Mouse (Mus musculus) heart, embryonic 15.5 days (tissue): ENCODE data around the gene Per1. TPM values are rescaled to one million over a fixed set of nuclear protein-coding genes. Genes with fewer than 3 reads are reported as not detected.

Source experiments
- ATAC-seq: fragments of 200-750 bp; cut with Nextera tagmentation; replicated peaks from 2 replicates; pipeline ENCODE4 v1.8.0; 2017; ENCODE audit warnings: low read depth, moderate TSS enrichment; ENCODE audit not compliant: insufficient number of reproducible peaks, insufficient read depth, low FRiP score
- H3K27ac ChIP-seq: fragments of 300-500 bp; sonication (generic); 2 replicates; pipeline ENCODE4 v1.5.1; 2015; ENCODE audit warnings: mild to moderate bottlenecking, inconsistent platforms
- H3K27me3 ChIP-seq: fragments of 300-500 bp; sonication (generic); 2 replicates; pipeline ENCODE4 v1.6.1; 2015; ENCODE audit warnings: inconsistent platforms
- H3K36me3 ChIP-seq: fragments of 300-500 bp; sonication (generic); 2 replicates; pipeline ENCODE4 v1.6.1; 2015; ENCODE audit warnings: mild to moderate bottlenecking, inconsistent platforms
- H3K4me1 ChIP-seq: fragments of 300-500 bp; sonication (generic); replicated peaks from 2 replicates; pipeline ENCODE4 v1.6.1; 2015; ENCODE audit warnings: inconsistent platforms
- H3K4me2 ChIP-seq: fragments of 300-500 bp; sonication (generic); 2 replicates; pipeline ENCODE4 v1.6.1; 2015; ENCODE audit warnings: inconsistent platforms, mild to moderate bottlenecking, moderate library complexity
- H3K4me3 ChIP-seq: fragments of 300-500 bp; sonication (generic); 2 replicates; pipeline ENCODE4 v1.5.1; 2015; ENCODE audit warnings: mild to moderate bottlenecking, inconsistent platforms
- H3K9ac ChIP-seq: fragments of 300-500 bp; sonication (generic); 2 replicates; pipeline ENCODE4 v1.6.1; 2015; ENCODE audit warnings: mild to moderate bottlenecking, inconsistent platforms
- H3K9me3 ChIP-seq: fragments of 300-500 bp; sonication (generic); replicated peaks from 2 replicates; pipeline ENCODE4 v1.6.1; 2016; ENCODE audit warnings: inconsistent platforms
- WGBS: fragments of 180-500 bp; shearing (Covaris S2); methylation state at CpG from one replicate; pipeline ENCODE4 v1.1.7; 2015; ENCODE audit warnings: mixed read lengths; 5-methylcytosine and 5-hydroxymethylcytosine counted together
- polyA plus RNA-seq: library from polyadenylated mRNA; unstranded; fragments of >200 nt; fragmentation: Nextera tagmentation; extraction: Ambion mirVana; gene quantifications from 2 replicates; pipeline ENCODE4 v1.2.1, GENCODE M21; 2015

Per1 gene
- polyA plus RNA-seq, 1 experiment from 2014 or later = 16.1 TPM

DNA sequence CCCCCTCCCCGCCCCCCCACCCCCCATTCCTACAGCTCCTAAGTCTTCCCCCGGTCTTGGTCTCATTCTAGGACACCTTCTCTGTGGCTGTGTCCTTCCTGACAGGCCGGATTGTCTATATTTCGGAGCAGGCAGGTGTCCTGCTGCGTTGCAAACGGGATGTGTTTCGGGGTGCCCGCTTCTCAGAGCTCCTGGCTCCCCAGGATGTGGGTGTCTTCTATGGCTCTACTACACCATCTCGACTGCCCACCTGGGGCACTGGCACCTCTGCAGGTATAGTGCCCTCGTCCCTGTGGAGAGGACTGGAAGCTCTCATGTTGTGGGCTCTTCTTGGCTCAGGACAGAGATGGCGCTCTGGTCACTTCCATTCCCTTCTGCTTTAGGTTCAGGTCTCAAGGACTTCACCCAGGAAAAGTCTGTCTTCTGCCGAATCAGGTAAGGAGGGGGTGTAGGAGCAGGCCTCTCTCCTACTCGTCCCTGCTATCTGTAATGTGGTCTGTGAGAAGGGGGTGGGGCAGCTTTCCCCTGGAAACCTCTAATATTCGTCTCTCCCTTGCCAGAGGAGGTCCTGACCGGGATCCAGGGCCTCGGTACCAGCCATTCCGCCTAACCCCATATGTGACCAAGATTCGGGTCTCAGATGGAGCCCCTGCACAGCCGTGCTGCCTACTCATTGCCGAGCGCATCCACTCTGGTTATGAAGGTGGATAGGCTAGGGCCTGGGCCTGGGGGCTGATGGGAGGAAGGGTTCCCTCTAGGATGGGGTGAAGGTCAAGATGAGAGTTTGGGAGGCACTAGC is 6.8 kb downstream of the Per1 start:
- H3K36me3 ChIP-seq = peaks cover 65% of the 10 kb centered on the region
- no peaks in the 10 kb centered on the region for H3K9me3 ChIP-seq
- no peak for ATAC-seq
- peaks cover 40% of the 10 kb centered on the region for H3K4me1 ChIP-seq
- H3K9ac ChIP-seq = no peak overlapping the region
- H3K4me2 ChIP-seq = no peak overlapping the region
- WGBS = 91% methylated on average over 21 of the region's 21 CpGs
- H3K27ac ChIP-seq = no peak overlapping the region
- H3K4me3 ChIP-seq = no peak overlapping the region
- H3K27me3 ChIP-seq = no peaks in the 10 kb centered on the region

DNA sequence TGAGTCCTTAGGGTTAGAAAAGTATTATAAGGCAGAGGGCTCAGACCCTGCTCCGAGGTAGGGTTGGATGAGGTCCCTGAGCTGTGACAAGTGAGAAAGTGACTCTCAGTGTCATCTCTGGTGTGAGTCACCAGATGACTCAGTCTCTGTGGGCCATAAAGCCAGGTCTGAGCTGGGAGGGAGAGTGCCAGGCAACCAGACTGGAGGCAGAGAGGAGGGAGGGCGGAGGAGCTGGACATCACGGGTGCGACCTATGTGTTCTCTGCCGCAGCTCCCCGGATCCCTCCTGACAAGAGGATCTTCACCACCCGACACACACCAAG is 7.3 kb downstream of the Per1 start:
- WGBS = 83% methylated on average over 7 of the region's 7 CpGs
- no peaks in the 10 kb centered on the region for H3K27me3 ChIP-seq
- H3K4me3 ChIP-seq = no peak overlapping the region
- H3K9me3 ChIP-seq = no peaks in the 10 kb centered on the region
- H3K36me3 ChIP-seq = peaks cover 71% of the 10 kb centered on the region
- peaks cover 37% of the 10 kb centered on the region for H3K4me1 ChIP-seq
- H3K9ac ChIP-seq = no peak overlapping the region
- no peak for ATAC-seq
- H3K27ac ChIP-seq = no peak overlapping the region
- no peak overlapping the region for H3K4me2 ChIP-seq

DNA sequence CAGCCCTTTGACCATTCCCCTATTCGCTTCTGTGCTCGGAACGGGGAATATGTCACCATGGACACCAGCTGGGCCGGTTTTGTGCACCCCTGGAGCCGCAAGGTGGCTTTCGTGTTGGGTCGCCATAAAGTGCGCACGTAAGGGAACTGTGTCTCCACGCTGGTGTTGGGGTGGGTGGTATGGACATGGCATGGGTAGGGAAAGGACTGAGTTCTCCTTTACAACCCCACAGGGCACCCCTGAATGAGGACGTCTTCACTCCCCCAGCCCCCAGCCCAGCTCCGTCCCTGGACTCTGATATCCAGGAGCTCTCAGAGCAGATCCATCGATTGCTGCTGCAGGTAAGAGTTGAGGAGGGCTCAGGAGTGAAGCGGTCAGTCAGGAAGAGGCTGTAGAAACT is 8.1 kb downstream of the Per1 start:
- Histone ChIP-seq H3K27ac (no peak overlapping the region), H3K4me3 (no peak overlapping the region), H3K4me1 (peaks cover 30% of the 10 kb centered on the region), H3K9ac (no peak overlapping the region), H3K4me2 (no peak overlapping the region), H3K9me3 (no peaks in the 10 kb centered on the region), H3K36me3 (peaks cover 78% of the 10 kb centered on the region), H3K27me3 (no peaks in the 10 kb centered on the region)
- no peak for ATAC-seq
- WGBS = 96% methylated on average over 14 of the region's 14 CpGs

DNA sequence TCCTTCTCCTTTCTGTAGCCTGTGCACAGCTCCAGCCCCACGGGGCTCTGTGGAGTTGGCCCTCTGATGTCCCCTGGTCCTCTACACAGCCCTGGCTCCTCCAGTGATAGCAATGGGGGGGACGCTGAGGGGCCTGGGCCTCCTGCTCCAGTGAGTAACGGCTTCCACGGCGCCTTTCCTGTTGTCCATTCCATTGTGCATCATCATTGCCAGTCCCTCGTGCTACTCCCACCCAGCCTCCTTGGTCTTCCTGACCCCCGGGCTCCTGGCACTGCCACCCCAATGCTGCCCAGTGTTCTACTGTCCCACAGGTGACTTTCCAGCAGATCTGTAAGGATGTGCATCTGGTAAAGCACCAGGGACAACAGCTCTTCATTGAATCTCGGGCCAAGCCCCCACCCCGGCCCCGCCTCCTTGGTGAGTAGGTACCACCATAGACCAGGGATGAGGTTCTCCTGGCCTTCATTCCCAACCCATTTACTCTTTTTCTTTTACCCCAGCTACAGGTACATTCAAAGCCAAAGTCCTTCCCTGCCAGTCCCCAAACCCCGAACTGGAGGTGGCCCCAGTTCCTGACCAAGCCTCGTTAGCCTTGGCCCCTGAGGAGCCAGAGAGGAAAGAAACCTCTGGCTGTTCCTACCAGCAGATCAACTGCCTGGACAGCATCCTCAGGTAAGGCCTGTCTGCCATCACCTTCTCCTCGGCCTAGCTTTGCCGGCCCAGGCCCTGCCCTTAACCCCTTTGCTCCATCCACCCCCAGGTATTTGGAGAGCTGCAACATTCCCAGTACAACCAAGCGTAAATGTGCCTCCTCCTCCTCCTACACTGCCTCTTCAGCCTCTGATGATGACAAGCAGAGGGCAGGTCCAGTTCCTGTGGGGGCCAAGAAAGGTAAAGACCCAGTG is 8.8 kb downstream of the Per1 start:
- no peak overlapping the region for H3K27ac ChIP-seq
- ATAC-seq = no peak
- H3K4me3 ChIP-seq = no peak overlapping the region
- no peak overlapping the region for H3K4me2 ChIP-seq
- H3K36me3 ChIP-seq = peaks cover 85% of the 10 kb centered on the region
- 89% methylated on average over 15 of the region's 15 CpGs for WGBS
- no peaks in the 10 kb centered on the region for H3K9me3 ChIP-seq
- H3K4me1 ChIP-seq = peaks cover 23% of the 10 kb centered on the region
- H3K27me3 ChIP-seq = no peaks in the 10 kb centered on the region
- H3K9ac ChIP-seq = no peak overlapping the region

DNA sequence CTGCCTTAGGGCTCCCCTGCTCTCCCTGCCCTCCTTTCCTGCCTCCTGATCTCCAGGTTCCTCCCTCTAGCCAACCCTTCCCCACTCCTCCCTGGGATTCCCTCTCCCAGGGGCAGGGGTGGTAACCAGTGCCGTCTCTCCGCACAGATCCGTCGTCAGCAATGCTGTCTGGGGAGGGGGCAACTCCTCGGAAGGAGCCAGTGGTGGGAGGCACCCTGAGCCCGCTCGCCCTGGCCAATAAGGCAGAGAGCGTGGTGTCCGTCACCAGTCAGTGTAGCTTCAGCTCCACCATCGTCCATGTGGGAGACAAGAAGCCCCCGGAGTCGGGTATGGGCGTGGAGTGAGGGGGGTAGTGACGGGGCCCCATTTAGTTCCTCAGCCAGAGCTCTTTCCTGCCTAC is 9.5 kb downstream of the Per1 start:
- WGBS = 85% methylated on average over 14 of the region's 14 CpGs
- no peak for ATAC-seq

DNA sequence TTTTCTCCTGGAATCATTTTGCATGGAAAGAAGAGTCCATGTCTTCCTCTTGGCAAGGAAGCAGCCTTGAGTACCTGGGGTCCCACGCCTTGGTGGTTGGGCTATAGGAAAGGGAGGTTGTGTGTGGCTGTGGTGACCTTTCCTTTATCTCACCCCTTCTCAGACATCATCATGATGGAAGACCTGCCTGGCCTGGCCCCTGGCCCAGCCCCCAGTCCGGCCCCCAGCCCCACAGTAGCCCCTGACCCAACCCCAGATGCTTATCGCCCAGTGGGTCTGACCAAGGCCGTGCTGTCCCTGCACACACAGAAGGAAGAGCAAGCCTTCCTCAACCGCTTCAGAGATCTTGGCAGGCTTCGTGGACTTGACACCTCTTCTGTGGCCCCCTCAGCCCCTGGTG is 10.2 kb downstream of the Per1 start:
- Histone ChIP-seq H3K4me2 (no peak overlapping the region), H3K9ac (no peak overlapping the region), H3K4me1 (peaks cover 21% of the 10 kb centered on the region), H3K27ac (no peak overlapping the region), H3K27me3 (no peaks in the 10 kb centered on the region), H3K4me3 (no peak overlapping the region), H3K9me3 (no peaks in the 10 kb centered on the region), H3K36me3 (peaks cover 94% of the 10 kb centered on the region)
- no peak for ATAC-seq
- WGBS = 86% methylated on average over 6 of the region's 6 CpGs

More for the DNA sequence above, 9.5 kb downstream of the Per1 start:
- no peak overlapping the region for H3K4me2 ChIP-seq
- H3K27me3 ChIP-seq = no peaks in the 10 kb centered on the region
- H3K4me1 ChIP-seq = peaks cover 20% of the 10 kb centered on the region
- no peak overlapping the region for H3K27ac ChIP-seq
- no peak overlapping the region for H3K4me3 ChIP-seq
- peaks cover 92% of the 10 kb centered on the region for H3K36me3 ChIP-seq
- no peaks in the 10 kb centered on the region for H3K9me3 ChIP-seq
- H3K9ac ChIP-seq = no peak overlapping the region

DNA sequence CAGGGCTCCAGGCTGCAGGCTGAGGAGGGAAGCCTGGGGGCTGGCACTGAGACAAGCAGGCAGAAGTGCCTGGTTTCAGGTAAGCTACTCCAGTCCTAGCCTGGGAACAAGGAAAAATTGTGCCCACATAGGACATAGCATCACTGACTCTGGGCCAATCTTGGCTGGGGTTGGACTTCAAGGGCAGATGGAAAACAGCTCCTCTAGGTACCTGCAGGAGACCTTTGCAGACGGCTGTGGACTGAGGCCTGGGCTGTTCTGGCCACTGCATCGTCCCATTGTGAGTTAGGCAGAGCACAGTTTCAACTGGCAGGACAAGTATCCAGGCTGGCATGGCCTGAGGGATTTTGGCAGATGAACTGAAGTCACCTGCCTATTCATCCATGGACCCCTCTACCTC is 10.8 kb downstream of the Per1 start:
- Histone ChIP-seq H3K36me3 (peaks cover 88% of the 10 kb centered on the region), H3K9me3 (no peaks in the 10 kb centered on the region), H3K27ac (no peak overlapping the region), H3K4me1 (peaks cover 20% of the 10 kb centered on the region), H3K4me2 (no peak overlapping the region), H3K27me3 (no peaks in the 10 kb centered on the region), H3K9ac (no peak overlapping the region), H3K4me3 (no peak overlapping the region)
- ATAC-seq = no peak
- WGBS = 84% methylated on average over 2 of the region's 2 CpGs

DNA sequence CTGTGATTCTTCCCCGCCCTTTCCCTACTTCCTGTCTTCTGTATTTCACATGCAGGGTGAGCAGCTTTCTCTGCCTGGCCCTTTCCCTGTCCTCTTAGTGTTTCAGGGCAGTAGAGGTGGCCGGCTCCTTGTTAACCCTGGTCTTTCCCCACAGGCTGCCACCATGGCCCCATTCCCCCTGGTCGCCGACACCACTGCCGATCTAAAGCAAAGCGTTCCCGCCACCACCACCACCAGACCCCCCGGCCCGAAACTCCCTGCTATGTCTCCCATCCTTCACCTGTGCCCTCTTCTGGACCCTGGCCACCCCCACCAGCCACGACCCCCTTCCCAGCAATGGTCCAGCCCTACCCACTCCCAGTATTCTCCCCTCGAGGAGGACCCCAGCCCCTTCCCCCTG is 11.3 kb downstream of the Per1 start:
- Histone ChIP-seq H3K27ac (no peak overlapping the region), H3K4me3 (no peak overlapping the region), H3K9me3 (no peaks in the 10 kb centered on the region), H3K9ac (no peak overlapping the region), H3K27me3 (no peaks in the 10 kb centered on the region), H3K36me3 (peaks cover 83% of the 10 kb centered on the region), H3K4me1 (peaks cover 19% of the 10 kb centered on the region), H3K4me2 (no peak overlapping the region)
- ATAC-seq = no peak
- 89% methylated on average over 11 of the region's 11 CpGs for WGBS

DNA sequence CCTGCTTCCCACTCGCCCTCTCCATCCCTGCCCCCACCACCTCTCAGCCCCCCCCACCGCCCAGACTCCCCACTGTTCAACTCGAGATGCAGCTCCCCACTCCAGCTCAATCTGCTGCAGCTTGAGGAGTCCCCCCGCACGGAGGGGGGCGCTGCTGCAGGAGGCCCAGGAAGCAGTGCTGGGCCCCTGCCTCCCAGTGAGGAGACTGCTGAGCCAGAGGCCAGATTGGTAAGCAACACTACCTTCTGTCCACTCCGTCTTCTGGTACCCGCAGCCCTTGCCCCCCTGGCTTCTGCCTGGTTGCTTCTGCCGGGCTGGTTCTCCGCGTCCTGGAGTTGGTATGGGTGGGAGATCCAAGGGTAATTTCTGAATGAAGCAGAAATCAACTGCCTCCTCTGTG is 11.8 kb downstream of the Per1 start:
- Histone ChIP-seq H3K36me3 (peaks cover 78% of the 10 kb centered on the region), H3K27ac (no peak overlapping the region), H3K4me2 (no peak overlapping the region), H3K9me3 (no peaks in the 10 kb centered on the region), H3K27me3 (no peaks in the 10 kb centered on the region), H3K4me3 (no peak overlapping the region), H3K4me1 (peaks cover 24% of the 10 kb centered on the region), H3K9ac (no peak overlapping the region)
- 89% methylated on average over 11 of the region's 11 CpGs for WGBS
- no peak for ATAC-seq

DNA sequence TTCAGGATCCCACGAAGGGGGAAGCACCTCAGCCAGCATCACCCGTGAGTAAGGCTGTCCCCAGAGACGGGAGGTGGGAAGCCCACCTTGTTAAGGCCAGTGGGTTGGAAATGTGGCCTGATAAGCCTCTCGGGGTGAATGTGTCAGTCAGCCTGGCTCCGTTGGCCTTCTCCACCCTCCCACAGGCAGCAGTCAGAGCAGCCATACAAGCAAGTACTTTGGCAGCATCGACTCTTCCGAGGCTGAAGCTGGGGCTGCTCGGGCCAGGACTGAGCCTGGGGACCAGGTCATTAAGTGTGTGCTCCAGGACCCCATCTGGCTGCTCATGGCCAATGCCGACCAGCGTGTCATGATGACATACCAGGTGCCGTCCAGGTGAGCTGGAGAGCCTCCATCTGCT is 12.7 kb downstream of the Per1 start:
- Histone ChIP-seq H3K4me1 (peaks cover 30% of the 10 kb centered on the region), H3K36me3 (peaks cover 70% of the 10 kb centered on the region), H3K27ac (no peak overlapping the region), H3K9me3 (no peaks in the 10 kb centered on the region), H3K9ac (no peak overlapping the region), H3K4me2 (no peak overlapping the region), H3K4me3 (no peak overlapping the region), H3K27me3 (no peaks in the 10 kb centered on the region)
- WGBS = 84% methylated on average over 11 of the region's 11 CpGs
- ATAC-seq = no peak

DNA sequence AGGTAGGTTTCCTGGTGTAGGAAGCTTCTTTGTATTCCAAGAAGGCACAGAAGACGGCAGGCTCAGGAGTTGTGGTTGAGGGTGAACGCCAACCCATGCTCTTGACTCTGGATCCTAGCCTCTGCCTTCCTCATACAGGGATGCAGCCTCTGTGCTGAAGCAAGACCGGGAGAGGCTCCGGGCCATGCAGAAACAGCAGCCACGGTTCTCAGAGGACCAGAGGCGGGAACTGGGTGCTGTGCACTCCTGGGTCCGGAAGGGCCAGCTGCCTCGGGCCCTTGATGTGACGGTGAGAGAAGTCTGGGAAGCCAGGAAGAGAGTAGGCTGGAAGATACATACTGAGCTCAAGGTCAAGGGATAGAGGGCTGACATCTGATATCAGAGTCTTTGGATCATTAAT is 13.2 kb downstream of the Per1 start:
- H3K27ac ChIP-seq = no peak overlapping the region
- H3K4me3 ChIP-seq = no peak overlapping the region
- WGBS = 91% methylated on average over 9 of the region's 9 CpGs
- no peak for ATAC-seq
- H3K4me2 ChIP-seq = no peak overlapping the region
- H3K4me1 ChIP-seq = peaks cover 30% of the 10 kb centered on the region
- H3K36me3 ChIP-seq = peaks cover 64% of the 10 kb centered on the region
- no peaks in the 10 kb centered on the region for H3K9me3 ChIP-seq
- H3K27me3 ChIP-seq = no peaks in the 10 kb centered on the region
- H3K9ac ChIP-seq = no peak overlapping the region
